Mouse (Mus musculus) 3134 (cell line): ENCODE measurements around the gene Mmab.
A peak's percentile ranks its signal among the peaks of the same experiment; 100 is the strongest.

Experiments
- DNase-seq: peaks from one replicate; pipeline ENCODE4 v3.0.0-alpha.2; 2011; ENCODE audit warnings: low spot score; ENCODE audit not compliant: insufficient read length; ENCODE audit errors: extremely low read depth

Gene Mmab

DNA sequence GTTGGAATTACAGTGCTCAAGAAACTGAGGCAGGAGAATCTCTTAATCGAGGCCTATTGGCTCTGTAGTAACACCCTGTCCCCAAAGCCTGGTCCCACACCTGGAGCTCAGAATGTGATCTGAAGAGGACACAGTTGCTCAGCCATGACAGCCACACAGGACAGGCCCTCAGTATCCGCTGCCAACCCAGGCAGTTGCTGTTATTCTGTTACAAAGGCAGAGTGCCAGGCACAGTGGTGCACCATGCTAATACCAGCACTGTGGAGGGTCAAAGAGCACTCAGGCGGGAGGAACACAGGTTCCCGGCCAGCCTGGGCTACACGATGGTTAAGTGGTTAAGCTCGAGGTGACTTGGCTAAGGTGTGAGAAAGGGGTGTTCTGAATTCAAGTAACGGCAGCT lies 14.1 kb downstream of the Mmab start:
- no peak for DNase-seq

DNA sequence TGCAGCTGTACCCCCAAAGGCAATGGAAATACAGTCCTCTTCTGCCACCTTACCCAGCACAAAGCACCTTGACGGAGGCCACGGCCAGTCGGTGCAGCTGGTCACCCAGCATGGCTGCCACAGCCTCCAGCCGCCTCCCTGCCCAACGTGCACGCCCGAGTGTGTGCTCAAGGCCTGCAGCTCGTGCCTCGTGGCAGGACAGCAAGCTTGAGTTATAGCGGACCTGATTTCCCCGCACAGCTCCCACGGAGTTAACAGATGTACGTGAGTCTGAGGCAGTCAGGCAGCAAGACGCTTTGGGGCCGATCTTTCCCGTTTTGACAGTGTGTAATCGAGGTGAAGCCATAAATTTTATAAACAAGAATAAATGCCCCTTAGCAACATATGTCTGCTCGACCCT lies 15.2 kb downstream of the Mmab start:
- no peak for DNase-seq

DNA sequence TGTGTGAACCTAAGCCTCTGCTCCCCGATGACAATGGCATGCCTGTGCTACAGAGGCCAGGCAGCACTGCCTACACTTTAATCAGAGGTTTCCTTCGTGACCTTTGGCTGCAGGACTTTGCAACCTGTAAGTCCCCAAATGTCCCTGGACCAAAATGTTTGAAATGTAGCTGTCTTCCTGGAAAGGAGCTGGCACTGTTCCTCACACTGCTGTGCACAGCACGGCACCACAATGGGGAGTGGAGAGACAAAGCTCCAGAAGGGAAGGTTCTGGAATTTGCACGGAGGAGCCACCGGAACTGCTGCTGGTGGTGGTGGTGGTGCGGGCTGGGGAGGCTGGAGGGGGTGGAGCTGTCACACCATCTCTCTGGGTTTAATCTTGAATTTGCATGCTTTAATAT lies 17.1 kb downstream of the Mmab start:
- no peak for DNase-seq

DNA sequence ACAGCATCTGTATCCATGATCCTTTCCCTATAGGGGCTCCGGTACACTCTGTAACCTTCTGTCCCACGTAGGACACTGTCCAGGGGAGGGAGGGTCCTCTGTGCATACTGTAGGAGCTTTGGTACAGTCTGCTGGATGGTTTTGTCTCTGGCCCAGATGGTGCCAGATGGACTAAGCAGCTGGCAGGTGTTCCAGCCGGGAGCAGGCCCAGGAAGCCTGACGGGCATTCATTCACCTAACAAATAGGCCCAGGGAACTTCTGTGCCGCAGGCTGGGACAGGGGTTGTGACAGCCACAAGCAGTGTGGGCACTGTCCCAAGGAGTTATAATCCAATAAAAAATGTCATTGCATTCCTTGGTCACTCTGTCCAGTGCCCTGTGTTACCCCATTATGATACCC lies 19.9 kb downstream of the Mmab start:
- no peak for DNase-seq

DNA sequence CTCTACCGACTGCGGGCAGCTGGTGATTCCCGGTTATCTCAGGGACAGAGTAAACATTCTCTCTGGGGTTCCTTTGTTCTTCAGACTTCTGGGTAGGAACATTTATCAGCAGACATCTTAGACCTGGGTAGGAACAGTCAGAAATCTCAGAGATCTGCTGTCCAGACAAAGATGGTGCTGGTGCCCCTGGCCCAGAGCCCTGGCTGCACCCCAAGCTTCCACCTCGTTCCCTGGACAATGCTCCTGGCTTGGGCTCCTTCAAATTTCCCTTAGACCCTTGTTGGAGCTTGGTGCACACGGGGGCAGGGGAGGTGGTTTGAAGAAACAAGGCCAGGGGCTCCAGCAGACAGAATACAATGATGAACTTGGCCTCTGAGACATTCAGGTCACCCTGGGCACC lies 21.3 kb downstream of the Mmab start:
- no peak for DNase-seq

DNA sequence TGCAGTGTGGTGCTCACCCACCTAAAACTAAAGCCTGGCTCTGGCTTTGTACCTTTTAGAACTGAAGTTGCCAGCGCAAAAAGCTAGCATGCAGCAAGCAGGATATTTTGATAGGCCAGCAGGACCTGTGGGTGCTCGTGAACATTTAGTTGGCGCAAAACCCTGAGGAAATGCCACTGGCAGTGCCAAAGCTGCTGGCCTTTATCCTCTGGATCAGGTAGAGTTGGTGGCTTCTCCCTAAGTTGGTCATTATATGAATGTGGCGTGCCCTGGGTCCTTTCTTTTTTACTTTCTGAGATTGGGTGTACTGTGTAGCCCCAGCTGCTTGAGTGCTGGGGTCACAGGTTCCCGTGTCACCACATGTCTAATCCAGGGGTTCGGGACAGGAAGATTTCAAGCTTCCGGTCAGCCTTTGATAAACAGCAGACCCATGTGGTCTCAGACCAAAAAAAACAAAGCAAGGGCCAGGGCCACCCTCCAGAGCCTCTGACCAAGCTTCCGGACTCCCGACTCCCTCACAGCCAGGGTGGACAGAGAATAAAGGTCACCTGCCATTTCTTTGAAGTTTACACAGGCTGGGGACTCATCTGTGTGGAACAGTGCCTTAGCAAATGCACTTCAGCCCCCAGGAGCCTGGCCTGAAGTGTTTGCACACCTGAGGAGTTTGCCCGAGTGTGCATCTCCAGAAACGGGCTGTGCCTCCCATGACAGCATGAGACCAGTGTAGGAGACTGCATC lies 22.1 kb downstream of the Mmab start:
- no peak for DNase-seq

DNA sequence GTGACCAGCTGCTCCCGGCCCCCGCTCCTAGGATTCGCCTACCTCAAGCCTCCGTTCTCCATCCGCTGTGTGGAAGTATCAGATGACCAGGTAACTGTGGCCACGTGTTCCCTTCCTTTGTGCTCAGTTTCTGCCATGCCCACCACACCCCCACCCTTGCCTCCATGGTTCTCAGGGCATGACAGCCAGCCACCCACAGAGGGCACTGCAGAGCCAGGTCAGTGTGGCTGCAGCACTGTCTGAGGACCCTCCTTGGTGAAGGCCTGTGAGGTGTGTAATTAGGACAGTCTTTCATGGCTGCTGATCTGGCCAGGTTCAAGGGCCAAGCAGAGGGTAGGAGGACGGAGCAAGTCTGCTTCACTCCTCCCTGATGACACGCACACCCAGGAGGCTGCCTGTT lies 25.3 kb downstream of the Mmab start:
- DNase-seq: no peak

DNA sequence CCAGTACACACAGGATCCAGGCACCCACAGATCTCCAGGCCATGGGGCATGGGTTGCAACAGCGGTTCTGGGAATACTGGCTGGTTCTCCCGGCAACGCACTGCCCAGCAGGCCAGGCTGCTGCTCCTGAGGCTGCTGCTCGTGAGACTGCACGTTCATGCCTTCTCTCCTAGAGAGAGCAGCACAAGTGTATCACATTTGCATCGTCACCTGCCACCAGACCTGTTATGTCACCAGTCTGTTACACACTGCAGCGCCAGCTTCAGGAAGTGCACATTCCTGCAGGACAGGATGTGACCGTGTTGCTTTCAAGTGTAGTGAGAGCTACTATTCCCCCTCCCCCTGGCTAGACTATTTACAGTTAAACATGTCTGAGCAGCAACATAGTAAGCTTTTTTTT lies 27.0 kb downstream of the Mmab start:
- no peak for DNase-seq

DNA sequence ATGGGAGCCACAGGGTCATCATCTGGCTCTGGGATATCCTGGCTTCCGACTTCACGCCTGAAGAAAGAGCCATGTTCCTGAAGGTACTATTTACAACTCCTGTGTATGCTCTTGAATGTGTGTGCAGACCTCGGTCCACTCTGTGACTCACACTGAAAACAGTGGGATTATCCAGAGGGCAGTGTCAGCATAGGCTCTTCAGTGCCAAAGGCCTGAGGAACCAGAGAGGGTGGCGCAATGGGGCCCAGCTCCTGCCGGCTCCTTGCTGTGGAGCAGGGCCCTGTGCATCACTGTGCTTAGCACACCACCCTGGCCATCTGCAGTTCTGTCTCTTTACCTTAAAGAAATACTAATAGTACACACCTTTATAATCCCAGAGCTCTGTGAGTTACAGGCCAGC lies 28.3 kb downstream of the Mmab start:
- no peak for DNase-seq

DNA sequence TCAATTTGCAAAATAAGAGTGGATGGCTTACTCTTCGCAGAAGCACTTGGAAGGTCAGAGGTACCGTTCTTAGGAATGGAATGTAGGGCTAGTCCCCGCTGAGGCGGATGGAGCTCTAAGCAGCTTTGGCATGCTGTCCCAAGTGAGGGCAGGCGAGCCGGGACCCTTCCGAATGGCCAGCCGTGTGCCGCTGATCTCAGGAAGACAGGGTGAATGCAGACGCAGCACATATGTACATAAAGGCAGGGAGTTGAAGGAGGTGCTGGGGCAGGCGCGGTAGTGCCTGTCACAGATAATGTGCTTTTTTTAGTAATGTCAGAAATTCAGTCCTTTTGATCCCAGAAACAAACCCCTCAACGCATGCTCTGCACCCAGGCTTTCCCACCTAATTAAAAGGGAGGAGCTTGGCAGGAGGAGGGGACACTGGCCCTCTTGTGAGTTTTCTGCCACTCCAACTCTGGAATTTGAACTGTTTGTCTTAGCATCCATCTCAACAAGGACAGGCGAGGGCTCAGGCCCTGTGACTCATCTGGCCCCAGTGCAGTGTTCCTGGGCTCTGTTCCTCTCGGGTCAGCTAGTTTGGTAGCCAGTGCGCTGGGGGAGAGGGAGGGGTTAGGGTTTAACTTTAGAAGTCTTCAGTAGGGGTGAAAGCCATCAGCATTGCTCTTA lies 30.7 kb downstream of the Mmab start:
- DNase-seq: no peak

DNA sequence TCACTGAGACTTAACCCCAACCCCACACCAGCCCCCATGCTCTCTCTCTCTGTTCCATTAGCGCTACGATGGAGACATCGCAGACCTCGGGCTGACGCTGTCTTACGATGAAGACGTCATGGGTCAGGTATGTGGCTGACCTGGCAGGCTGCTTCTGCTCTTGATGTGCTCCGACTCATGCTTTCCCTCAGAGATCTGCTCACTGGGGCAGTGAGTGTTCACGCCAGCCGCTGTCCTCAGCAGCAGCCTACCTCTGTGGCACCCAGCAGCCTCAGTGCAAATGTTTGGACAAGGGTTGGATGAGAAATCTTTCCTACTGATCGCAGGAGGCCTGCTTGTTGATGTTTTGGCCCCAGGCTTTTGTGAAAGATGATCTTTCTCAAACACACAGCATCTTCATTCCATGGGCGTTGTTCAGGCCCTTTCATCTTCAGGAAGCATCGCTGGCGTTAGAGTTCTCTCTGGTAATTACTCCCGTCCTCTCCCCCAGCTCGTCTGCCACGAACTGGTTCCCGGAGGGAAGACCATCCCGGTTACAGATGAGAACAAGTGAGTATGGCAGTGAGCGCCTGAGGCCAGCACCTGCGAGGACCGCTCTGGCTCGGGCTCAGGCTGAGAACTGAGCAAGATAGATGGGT lies 31.4 kb downstream of the Mmab start:
- no peak for DNase-seq

DNA sequence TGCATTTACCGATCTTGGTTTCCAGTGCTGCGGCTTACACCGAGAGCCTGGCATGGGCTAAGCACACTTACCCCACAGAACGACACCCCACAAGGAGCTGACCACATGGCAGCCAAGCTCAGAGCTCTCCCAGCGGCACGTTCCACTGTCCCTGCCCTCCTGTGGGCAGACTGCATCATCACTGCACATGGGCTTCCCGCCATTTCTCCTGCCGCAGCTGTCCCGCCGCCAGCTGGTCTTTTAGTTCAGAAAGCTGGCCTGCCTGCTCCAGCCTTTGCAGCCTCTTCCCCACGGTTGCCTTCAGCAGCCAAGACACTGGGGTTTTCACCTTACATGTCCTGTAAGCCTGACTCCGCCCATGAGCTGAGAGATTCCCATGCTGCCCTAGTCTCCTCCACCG lies 33.4 kb downstream of the Mmab start:
- no peak for DNase-seq

DNA sequence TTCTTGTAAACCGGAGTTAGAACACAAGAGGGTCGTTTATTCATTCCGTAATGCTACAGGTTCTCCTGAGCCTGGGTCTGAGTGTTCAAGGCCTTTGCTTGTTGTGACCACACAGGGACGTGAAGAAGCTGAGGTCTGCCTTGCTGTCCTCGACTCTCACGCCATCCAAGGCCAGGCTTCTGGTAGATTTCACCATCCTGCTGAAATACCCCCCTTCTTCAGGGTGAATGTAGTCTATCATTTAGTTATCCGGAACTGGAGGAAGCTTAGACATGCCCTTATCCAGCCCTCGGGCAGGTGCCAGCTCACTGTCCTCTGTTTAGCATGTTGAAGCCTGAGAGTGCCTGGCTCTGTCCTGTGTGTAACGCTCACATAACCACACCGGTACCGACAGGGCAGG lies 35.0 kb downstream of the Mmab start:
- DNase-seq: no peak

DNA sequence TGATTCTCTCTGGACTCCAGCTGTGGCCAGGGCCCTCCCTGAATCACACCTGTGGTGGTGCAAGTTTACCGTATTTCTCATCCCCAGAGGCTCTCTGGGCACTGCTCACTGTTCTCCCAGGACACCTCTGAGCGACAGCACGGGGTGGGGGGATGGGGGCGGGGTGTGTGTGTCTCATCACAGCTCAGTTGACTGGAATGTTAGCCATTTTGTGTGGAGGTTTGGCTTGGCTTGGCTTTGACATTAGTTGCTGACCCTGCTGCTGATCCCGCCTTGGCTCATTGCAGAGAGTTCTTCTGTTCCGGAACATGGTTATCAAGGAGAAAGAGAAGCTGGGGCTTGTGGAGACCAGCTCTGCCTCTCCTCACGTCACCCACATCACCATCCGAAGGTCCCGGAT lies 36.0 kb downstream of the Mmab start:
- DNase-seq: peak; percentile 28

DNA sequence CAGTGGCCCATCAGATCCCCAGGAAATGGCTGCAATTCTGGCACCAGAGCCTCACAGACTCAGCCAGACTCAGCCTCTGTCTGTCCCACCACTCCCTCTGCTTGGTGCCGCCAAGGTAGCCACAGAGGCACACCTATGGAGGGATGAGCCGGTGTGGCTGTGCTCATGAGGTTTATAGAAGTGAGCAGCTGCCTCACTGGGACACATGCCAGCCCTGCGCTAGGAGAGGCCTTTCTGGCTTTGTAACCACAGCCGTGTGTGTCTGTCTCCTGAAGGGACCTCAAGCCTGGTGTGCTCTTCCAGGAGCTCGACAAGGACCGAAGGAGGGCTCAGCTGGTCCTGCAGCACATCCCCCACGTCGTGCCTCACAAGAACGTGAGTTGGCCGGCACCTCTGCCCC lies 36.6 kb downstream of the Mmab start:
- no peak for DNase-seq

DNA sequence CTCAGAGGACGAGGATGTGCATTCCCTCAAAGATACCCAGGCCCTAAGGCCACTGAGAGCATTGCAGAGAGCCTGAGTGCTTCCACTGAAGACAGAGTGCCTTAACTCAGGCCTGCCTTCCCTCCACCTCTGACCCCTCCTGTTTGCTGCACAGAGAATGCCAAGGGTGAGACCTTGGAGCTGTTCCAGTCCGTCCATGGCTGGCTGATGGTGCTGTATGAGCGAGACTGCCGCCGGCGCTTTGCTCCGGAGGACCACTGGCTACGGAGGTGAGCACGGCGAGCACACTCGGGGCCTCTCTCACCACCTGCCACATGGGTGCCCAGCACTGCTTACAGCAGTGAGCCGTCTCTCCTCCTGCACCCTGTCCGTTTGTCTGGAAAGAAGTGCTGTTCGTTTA lies 37.3 kb downstream of the Mmab start:
- no peak for DNase-seq

DNA sequence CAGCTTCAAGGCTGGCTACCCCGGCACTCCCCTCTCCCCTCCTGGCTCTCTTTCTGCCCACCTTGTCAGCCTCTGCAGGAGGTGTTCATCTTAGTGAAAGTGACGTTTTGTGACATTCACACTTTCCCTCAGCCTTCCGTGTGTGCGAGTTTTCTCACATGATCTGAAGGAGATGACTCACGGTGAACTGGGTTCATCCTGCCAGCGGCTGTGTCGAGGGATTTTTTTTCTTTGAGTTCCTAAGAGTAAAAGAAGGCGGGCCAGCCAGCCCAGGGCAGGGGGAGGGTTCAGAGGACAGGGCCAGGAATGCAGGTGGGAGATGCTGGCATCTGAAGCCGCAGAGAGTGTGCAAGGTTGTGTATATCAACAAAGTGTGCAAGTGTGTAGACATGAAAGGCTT lies 50.7 kb downstream of the Mmab start:
- no peak for DNase-seq

DNA sequence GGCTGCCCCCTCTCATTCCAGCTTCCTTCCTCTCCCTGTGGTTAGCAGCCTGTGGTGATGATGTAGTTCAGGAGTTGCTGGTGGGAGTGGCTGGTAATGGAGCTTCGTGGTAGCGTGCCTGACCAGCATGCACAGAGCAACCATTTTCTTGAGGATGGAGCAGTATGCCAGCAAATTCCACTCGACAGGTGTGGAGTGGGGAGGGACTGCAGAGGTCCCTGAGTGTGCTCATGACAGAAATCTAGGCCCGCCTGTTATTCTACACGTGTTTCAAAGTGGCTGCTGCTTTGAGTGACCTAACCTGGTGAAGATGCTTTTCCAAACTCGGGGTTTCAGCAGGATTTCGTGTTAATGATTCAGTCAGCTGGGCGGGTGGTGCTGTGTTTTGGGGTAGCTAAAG lies 59.4 kb downstream of the Mmab start:
- no peak for DNase-seq

DNA sequence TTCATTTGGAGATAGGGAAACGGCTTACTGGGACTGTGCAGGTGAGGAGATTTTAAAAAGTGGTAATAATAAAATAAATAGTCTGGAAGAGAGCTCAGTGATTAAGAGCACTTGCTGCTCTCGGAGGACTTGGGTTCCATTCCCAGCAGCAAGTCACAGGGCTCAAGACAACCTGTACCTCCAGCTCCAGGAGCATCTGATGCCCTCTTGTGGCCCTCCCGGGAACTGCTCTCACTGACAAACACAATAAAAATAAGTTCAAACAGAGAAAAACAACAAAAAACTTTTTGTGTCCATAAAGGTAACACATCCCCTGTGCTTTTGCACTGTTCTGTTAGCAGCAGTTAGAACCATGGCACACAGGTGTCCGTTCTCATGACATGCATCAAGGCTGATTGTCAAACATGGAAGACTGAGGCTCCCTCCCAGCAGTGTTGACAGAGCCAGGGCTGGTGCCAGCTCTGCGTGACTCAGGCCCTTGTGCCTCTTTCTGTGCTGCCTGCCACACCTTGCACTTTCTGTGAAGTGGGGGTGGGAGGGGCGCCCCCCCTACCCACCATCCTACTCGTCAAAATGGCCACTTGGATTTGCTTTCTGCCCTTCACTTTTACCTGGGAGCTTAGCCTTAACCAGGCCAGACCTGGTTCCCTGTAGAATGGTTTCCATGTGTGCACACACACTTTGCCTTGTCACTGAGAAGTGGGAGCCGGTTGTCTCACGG lies 60.5 kb downstream of the Mmab start:
- peak; percentile 40 for DNase-seq
